Mouse (Mus musculus) retina, postnatal 1 day (tissue): ENCODE results near the gene Chrna5.
A peak's percentile ranks its signal among the peaks of the same experiment; 100 is the strongest.
"Not testable (repeated sequence)": the region's sequence is repeated elsewhere in the genome, so short reads cannot be mapped to it uniquely, and the experiment has no call there.

Source experiments
- DNase-seq: peaks from one replicate; pipeline ENCODE4 v3.0.0-alpha.2; 2012

The Chrna5 gene

GRCm38 (mm10) chr9:54980674-54981073 lies at the start of gene Chrna5:
Chrna5 (plus strand) TSS chr9:54980880.
- DNase-seq = peak; percentile 69

GRCm38 (mm10) chr9:54931765-54932164 lies 48.9 kb upstream of the Chrna5 start:
- DNase-seq = no peak

- no peak for DNase-seq
These were observed 48.3 kb upstream of the Chrna5 start for GRCm38 (mm10) chr9:54932379-54932778.

GRCm38 (mm10) chr9:54942071-54942470 lies 38.6 kb upstream of the Chrna5 start:
- DNase-seq = no peak

DNA sequence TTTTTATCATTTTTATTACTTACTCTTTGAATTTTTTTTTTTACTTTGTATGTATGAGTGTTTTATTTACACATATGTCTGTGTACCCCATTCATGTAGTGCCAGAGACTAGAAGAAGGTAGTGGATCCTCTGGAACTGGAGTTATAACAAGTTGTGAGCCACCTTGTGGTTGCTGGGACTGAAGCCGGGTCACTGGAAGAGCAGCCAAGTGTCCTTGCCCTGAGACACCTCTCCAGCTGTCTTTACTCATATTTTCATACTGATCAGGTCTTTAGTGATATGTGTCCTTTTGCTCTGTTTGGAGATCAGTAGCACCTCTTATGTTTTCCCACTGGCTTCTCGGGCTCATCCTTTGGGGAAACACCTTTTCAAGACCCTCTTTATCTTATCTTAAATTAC lies 36.2 kb upstream of the Chrna5 start:
- DNase-seq = no peak

DNA sequence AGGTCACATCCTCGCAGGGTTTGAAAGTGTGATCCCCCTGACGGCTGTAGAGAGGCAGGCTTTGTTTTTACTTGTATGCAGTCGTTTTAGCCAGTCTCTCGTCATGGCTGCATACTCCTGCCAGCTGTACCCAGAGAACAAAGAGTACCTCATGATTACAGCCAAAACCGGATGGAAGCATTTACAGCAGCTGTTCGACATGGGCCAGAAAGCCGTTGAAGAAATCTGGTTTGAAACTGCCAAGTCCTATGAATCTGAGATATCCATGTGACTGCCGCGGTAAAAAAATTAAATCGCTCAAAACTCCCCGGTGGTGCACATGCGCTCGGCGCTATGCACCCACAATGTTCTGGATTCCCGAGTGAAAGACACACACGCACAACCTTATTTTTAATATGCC lies 34.4 kb upstream of the Chrna5 start:
- DNase-seq = no peak

DNA sequence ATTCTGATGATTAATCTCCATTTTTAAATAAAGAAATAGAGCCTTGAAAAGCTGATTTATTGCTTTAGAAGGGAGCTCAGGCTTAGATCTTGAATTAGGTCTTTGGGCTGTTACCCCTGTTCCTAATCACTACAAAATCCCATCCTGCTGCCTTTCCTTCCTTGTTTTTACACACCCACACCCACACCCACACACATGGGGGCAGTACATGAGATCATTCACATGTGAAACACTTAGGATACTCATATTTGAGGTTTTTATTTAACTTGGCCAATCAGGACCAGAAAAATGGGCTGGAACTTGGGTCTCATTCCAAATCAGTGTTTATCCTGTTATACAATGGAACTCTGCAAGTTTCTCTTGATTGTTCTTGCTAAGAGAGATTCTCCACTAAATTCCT lies 31.2 kb upstream of the Chrna5 start:
- no peak for DNase-seq

DNA sequence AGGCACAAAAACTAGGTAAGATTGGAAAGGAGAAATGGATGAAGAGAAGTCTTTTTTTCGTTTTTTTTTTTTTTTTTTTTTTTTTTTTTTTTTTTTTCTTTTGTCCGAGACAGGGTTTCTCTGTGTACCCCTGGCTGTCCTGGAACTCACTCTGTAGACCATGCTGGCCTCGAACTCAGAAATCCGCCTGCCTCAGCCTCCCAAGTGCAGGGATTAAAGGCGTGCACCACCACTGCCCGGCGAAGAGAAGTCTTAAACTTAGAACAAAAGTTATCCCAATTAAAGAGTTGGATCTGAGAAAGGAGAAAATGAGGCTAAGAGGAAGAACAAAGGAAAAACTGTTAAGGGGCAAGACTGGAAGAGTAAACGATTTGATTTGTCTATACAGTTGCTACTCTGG lies 30.5 kb upstream of the Chrna5 start:
- not testable (repeated sequence) for DNase-seq

DNA sequence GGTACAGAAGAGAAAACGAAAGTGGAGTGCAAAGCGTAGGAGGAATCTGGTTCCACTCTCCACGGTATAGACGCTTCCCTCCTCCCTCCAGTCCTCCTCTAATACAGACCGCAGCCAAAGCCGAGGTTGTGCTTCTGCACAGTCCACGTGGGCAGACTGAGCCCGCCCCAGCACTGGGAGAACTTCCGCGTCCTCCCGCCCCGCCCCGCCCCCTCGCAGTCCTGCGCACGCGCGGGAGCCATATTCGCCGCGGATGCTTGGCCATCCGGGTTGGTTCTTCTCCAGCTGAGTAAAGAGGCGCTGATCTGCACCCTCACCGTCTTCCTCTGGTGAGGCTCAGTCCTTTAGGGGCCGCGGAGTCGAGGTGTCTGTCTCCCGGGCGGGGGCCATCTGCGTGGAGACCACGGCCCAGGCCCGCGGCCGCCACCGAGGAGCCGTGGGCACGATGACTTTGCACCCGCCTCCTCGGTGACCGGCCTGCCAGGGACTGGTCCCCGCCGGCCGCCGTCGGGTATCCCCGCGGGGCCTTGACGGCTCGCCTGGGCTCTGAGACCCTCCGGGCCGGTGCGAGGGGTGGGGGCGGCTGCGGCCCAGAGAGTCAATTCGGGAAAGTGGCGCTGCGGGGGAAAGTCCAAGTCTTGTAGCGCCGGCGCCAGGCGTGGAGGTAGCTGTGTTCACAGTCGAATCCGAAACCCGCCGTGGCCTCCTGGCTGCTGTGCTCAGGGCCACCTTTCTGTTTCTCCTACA lies 29.9 kb upstream of the Chrna5 start, which contains the start of the genes Psma4 and AY074887:
Gene Psma4, plus strand, starts transcription at position 216 of the 747 bp plus-strand sequence.
Gene AY074887, minus strand, starts transcription at position 424 of the 747 bp plus-strand sequence.
- DNase-seq = peak; percentile 96

DNA sequence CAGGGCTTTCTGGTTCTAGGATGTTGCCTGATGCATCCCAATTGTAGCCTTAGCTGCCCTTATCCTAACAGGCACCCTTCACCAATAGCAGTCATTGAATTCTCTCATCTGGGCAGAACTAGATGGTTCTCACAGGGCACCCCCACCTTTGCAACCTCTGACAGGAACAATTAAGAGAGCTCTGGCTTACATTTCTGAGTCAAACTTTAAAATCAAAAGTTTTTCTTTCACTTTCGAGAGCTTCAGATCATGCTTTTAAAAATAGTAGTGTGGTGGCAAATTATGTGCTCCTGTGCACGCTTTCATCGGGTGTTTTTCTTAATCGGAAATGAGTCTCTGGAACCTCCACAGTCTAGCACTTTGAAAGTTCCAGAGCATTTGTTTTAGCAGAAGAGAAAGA lies 19.6 kb upstream of the Chrna5 start:
- no peak for DNase-seq

GRCm38 (mm10) chr9:54963669-54964068 lies 17.0 kb upstream of the Chrna5 start:
- no peak for DNase-seq

DNA sequence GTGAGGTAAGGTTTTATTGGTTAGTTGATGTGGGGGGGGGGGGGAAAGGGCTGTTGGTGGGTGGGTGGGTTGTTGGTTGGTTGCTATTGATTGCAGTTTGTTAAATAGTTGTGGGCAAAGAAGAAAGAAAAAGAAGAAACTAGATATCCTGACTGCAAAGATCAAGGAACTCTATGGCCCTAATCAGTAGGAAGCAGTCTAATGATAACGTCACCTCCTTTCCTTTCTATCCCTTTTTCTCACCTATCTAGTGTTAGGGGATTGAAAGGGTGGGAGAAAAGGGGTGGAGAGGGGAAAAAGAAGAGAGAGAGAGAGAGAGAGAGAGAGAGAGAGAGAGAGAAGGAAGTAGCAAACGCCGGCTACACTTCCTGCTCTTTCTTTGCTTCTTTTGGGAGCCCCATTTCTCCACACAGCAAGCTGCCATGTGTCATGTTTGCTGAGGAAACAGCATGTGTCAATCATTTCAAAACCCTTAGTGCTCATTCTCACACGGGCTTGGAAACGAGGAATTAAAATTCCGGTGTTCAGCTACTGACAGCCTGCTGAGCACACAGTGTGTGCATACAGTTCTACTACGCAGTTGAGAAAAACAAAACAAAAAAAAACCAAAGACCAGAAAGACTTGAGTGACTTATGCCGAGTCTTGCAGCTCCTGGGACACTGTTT lies 10.6 kb upstream of the Chrna5 start:
- no peak for DNase-seq

GRCm38 (mm10) chr9:54981291-54982191 lies 861 bp downstream of the Chrna5 start:
- peak; percentile 83 for DNase-seq

- DNase-seq = no peak
These were observed 1.7 kb downstream of the Chrna5 start for GRCm38 (mm10) chr9:54982401-54982800.

DNA sequence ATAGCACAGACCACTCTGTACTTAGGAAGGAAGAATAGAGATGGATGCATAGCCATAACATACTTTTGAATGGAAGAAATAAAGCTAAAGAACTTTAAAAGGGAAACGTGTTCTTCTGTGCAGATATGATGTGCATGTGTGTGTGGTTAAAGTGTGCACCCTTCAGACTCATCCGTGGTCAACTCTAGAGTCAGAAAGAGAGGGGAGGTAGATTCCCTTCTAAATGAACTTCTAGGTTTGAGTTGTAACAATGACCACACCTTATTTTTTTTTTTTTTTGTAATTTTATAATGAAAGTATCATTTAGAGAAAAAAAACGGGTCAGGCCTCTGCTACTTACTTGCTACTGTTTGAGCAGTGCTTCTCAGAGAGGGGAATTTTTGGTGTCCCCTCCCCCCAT lies 9.7 kb downstream of the Chrna5 start:
- DNase-seq = no peak

DNA sequence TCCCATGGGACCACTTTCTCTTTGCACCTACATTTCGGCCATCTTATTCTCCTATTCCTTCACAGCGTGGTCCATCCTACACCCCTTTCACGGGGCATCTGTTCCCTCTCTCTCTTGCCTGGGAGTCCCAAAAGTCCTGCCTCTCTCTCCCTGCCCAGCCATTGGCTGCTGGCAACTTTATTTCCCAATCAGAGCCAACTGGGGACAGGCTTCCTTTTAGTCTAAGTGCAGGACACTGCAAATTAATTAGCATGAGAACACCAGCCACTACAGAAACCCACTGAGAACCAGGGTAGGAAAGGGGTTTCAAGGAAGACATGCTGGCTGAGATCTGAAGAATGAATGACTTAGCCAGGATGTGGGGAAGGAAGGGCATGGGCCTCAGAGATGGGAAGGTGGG lies 13.7 kb downstream of the Chrna5 start:
- DNase-seq = no peak

DNA sequence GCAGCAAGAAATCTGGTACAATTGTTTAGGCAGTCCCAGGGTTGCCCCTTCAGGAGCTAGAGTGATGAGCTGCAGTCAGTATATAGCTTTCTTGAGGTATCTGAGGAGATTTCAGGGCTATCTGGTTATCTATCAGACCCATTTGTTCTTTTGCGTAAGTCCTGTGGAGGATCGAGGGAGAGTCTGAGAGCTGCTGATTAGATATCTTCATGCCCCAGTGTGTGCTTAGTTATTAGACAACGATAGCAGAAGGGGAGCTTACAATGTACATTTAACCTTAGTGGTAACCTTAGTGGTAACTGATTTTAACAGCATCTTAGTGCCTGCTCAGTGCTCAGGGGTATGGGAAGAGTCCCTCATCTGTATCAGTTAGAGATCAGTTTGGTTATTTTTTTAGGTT lies 15.0 kb downstream of the Chrna5 start:
- no peak for DNase-seq

- no peak for DNase-seq
These were observed 22.9 kb downstream of the Chrna5 start for GRCm38 (mm10) chr9:55003609-55004008.

DNA sequence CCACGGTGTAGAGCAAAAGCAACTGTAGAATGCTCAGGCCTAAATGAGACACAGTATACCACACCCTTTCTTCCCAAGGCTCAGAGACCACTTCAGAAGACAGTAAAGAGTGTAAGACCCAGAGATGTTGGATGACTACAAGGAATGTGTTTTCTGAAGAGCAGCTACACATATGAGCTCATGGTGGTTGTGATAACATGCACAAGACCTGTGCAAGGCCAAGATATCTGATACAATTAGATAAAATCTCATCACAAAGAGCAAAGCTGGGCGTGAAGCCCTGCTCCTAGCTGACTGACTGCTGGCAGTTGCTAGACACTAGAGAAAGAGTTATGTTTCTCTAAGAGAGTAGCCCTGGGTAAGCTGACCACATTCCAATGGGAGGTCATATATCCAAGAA lies 29.0 kb downstream of the Chrna5 start:
- no peak for DNase-seq

DNA sequence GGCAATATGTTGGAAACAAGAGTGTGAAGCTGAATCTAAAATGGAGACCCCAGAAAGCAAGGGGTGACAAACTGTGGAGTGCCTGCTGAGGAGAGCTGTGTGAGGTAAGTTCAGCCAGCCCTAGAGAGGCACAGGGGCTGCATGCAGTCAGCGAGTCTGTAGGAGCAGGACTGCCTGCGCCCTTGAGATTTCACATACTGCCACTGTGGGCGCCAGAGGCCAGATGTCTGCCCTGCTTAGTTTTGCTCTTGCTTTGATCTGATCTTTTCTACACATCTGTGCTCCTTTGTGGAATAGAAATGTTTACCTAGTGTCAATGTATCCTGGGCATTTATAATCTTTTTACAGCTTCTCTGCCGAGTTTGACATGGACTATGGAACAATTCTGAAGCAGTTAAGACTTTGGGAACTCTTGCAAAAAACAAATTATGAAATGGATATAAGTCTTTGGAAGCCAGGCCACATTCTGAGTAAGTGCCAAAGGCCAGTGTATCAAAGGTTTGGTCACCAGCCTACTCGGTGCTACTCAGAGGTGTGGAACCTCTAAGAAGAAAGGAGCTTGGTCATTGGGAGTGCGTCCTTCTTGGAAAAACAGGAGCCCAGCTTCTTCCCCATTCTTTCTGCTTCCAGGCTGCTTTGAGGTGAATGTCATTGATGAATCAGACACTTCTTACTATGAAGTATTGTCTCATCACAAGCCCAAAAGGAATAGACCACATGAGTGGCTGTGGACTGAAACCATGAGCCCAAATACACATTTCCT lies 30.1 kb downstream of the Chrna5 start:
- no peak for DNase-seq

GRCm38 (mm10) chr9:55016926-55017325 lies 36.2 kb downstream of the Chrna5 start:
- DNase-seq = no peak

DNA sequence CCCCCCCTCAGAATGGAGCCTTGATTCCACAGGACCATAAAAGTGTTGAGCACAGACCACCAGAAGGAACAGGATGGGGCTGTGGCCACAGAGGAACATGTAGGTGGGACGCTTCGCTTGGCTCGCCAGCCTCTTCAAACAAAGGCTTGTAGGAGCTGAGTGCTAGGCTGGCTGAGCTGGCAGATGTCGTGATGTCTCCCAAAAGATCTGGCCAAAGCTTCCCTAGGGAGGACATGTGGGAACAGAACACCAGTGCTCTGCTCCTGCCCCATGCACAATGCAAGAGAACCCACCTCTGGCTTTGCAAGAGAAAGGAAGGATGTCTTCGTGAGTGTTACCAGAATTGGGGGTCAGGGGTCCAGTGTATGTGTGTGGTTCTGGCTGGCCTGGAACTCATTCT lies 42.6 kb downstream of the Chrna5 start:
- DNase-seq = no peak
